Mouse (Mus musculus) liver, embryonic 11.5 days (tissue): ENCODE results near the gene Shisa8. TPM values are rescaled to one million over a fixed set of nuclear protein-coding genes. Genes with fewer than 3 reads are reported as not detected.

ENCODE experiments used
- ATAC-seq: fragments of 200-750 bp; cut with Nextera tagmentation; replicated peaks from 2 replicates; pipeline ENCODE4 v1.8.0; 2017; ENCODE audit warnings: moderate number of reproducible peaks, mild to moderate bottlenecking, moderate TSS enrichment, moderate library complexity; ENCODE audit not compliant: low FRiP score
- DNase-seq: peaks from one replicate; pipeline ENCODE4 v3.0.0-alpha.2; 2017; ENCODE audit warnings: low spot score
- H3K27ac ChIP-seq: fragments of 300-500 bp; sonication (generic); 2 replicates; pipeline ENCODE4 v1.5.1; 2014; ENCODE audit warnings: mild to moderate bottlenecking, low read depth, low read length, control low read depth
- H3K27me3 ChIP-seq: fragments of 300-500 bp; sonication (generic); replicated peaks from 2 replicates; pipeline ENCODE4 v1.6.1; 2014; ENCODE audit warnings: low read length, mixed read lengths; ENCODE audit not compliant: control insufficient read depth, insufficient read depth
- H3K36me3 ChIP-seq: fragments of 300-500 bp; sonication (generic); 2 replicates; pipeline ENCODE4 v1.6.1; 2014; ENCODE audit warnings: mild to moderate bottlenecking, low read length, moderate library complexity, mixed read lengths; ENCODE audit not compliant: control insufficient read depth, insufficient read depth
- H3K4me1 ChIP-seq: fragments of 300-500 bp; sonication (generic); replicated peaks from 2 replicates; pipeline ENCODE4 v1.6.1; 2014; ENCODE audit warnings: low read length, mixed read lengths; ENCODE audit not compliant: control insufficient read depth, insufficient read depth
- H3K4me2 ChIP-seq: fragments of 300-500 bp; sonication (generic); 2 replicates; pipeline ENCODE4 v1.6.1; 2014; ENCODE audit warnings: mild to moderate bottlenecking, control low read depth, moderate library complexity
- H3K4me3 ChIP-seq: fragments of 300-500 bp; sonication (generic); 2 replicates; pipeline ENCODE4 v1.5.1; 2014; ENCODE audit warnings: low read depth, low read length, control low read depth
- H3K9ac ChIP-seq: fragments of 300-500 bp; sonication (generic); 2 replicates; pipeline ENCODE4 v1.6.1; 2014; ENCODE audit warnings: low read depth, low read length, control low read depth
- H3K9me3 ChIP-seq: fragments of 300-500 bp; sonication (generic); 2 replicates; pipeline ENCODE4 v1.6.1; 2016; ENCODE audit warnings: low read length, inconsistent platforms, mixed read lengths; ENCODE audit not compliant: control insufficient read depth
- WGBS: fragments of 180-500 bp; shearing (Covaris S2); extraction: QIAGEN DNeasy Blood & Tissue Kit; methylation state at CpG from one replicate; pipeline ENCODE4 v1.1.7; 2014; 5-methylcytosine and 5-hydroxymethylcytosine counted together
- microRNA counts: library from miRNA; unstranded; fragments of <30 nt; microRNA quantifications from one replicate; lab custom pipeline; 2015
- microRNA-seq: library from miRNA; unstranded; fragments of <30 nt; microRNA quantifications from one replicate; pipeline ENCODE4, GENCODE M21; 2017; ENCODE audit warnings: borderline number of aligned reads
- polyA plus RNA-seq: library from polyadenylated mRNA; unstranded; fragments of >200 nt; fragmentation: Nextera tagmentation; extraction: Ambion mirVana; gene quantifications from 2 replicates; pipeline ENCODE4 v1.2.1, GENCODE M21; 2014

The Shisa8 gene
- polyA plus RNA-seq, 1 experiment from 2014 or later: 0.12 TPM

- Histone ChIP-seq H3K36me3 (no peaks in the 10 kb centered on the region), H3K9me3 (no peaks in the 10 kb centered on the region), H3K4me2 (no peak overlapping the region), H3K27ac (no peak overlapping the region), H3K4me3 (no peak overlapping the region), H3K9ac (no peak overlapping the region), H3K27me3 (no peaks in the 10 kb centered on the region), H3K4me1 (peaks cover 57% of the 10 kb centered on the region)
- WGBS: 81% methylated on average over 9 of the region's 9 CpGs
- DNase-seq: no peak
- ATAC-seq: no peak
These were observed 53.1 kb downstream of the Shisa8 start for GRCm38 (mm10) chr15:82159471-82159870.

- no peak overlapping the region for H3K4me3 ChIP-seq
- WGBS: 71% methylated on average over 17 of the region's 17 CpGs
- H3K27me3 ChIP-seq: no peaks in the 10 kb centered on the region
- DNase-seq: no peak
- ATAC-seq: no peak
- no peak overlapping the region for H3K9ac ChIP-seq
- H3K27ac ChIP-seq: 0 out of 2 replicates have a peak overlapping the region, but pooled peaks have one; percentile 9
- no peaks in the 10 kb centered on the region for H3K9me3 ChIP-seq
- H3K36me3 ChIP-seq: no peaks in the 10 kb centered on the region
- peaks cover 49% of the 10 kb centered on the region for H3K4me1 ChIP-seq
- H3K4me2 ChIP-seq: no peak overlapping the region
These were observed 54.2 kb downstream of the Shisa8 start for GRCm38 (mm10) chr15:82158243-82159035.

GRCm38 (mm10) chr15:82156902-82157301 lies 55.7 kb downstream of the Shisa8 start:
- Histone ChIP-seq H3K4me2 (no peak overlapping the region), H3K4me3 (no peak overlapping the region), H3K9me3 (no peaks in the 10 kb centered on the region), H3K4me1 (peaks cover 40% of the 10 kb centered on the region), H3K9ac (no peak overlapping the region), H3K36me3 (no peaks in the 10 kb centered on the region), H3K27ac (no peak overlapping the region), H3K27me3 (no peaks in the 10 kb centered on the region)
- ATAC-seq (no peak), DNase-seq (no peak)
- WGBS: 47% methylated on average over 10 of the region's 10 CpGs

- H3K27me3 ChIP-seq: no peaks in the 10 kb centered on the region
- no peak overlapping the region for H3K27ac ChIP-seq
- H3K9me3 ChIP-seq: no peaks in the 10 kb centered on the region
- H3K4me3 ChIP-seq: no peak overlapping the region
- H3K9ac ChIP-seq: no peak overlapping the region
- no peaks in the 10 kb centered on the region for H3K36me3 ChIP-seq
- H3K4me1 ChIP-seq: peaks cover 39% of the 10 kb centered on the region
- ATAC-seq (no peak), DNase-seq (no peak)
- 60% methylated on average over 6 of the region's 6 CpGs for WGBS
- no peak overlapping the region for H3K4me2 ChIP-seq
These were observed 56.3 kb downstream of the Shisa8 start for GRCm38 (mm10) chr15:82156298-82156697.

MicroRNA genes within 50 kb of the gene (microRNA counts, 519-probe panel; counts per million panel counts)
- 2,214 counts per million, percentile 5 among the panel's probes with 10 or more counts for microRNA mmu-miR-33 (lab: Ali Mortazavi, UCI)

Small RNA genes within 50 kb of the gene (microRNA-seq; reads per million reads assigned to microRNA genes)
- 41.9 reads per million, percentile 39 among the genes with 10 or more reads in this experiment for gene Mir33

Other genes with a start within 250 kb of the Shisa8 start
- gene 1700029P11Rik, start 232.3 kb downstream of the Shisa8 start, polyA plus RNA-seq: not detected in 2 replicates
- gene Xrcc6, start 225.0 kb downstream of the Shisa8 start, polyA plus RNA-seq: 133 and 151 TPM in 2 replicates
- 27.4 and 30.3 TPM in 2 replicates for gene Desi1, start 179.0 kb downstream of the Shisa8 start, polyA plus RNA-seq
- gene Snu13, start 165.2 kb downstream of the Shisa8 start, polyA plus RNA-seq: 393 and 418 TPM in 2 replicates
- not detected in 2 replicates for gene 4930407I10Rik, start 153.7 kb downstream of the Shisa8 start, polyA plus RNA-seq
- gene Mei1, start 142.8 kb downstream of the Shisa8 start, polyA plus RNA-seq: not detected in 2 replicates
- 17.1 and 17.5 TPM in 2 replicates for gene Ccdc134, start 84.9 kb downstream of the Shisa8 start, polyA plus RNA-seq
- gene Srebf2, start 65.6 kb downstream of the Shisa8 start, polyA plus RNA-seq: 99.7 and 101 TPM in 2 replicates
- gene Tnfrsf13c, start 11.6 kb upstream of the Shisa8 start, polyA plus RNA-seq: 0.16 and 0.56 TPM in 2 replicates
- gene Cenpm, start 31.9 kb upstream of the Shisa8 start, polyA plus RNA-seq: 56.5 and 58.8 TPM in 2 replicates
- gene 1500009C09Rik, start 39.6 kb upstream of the Shisa8 start, polyA plus RNA-seq: not detected in 2 replicates
- gene Sept3, start 62.1 kb upstream of the Shisa8 start, polyA plus RNA-seq: 7.1 and 7.4 TPM in 2 replicates
- 0.25 and 0.58 TPM in 2 replicates for gene Wbp2nl, start 86.1 kb upstream of the Shisa8 start, polyA plus RNA-seq
- gene Naga, start 126.1 kb upstream of the Shisa8 start, polyA plus RNA-seq: 33.7 and 37.2 TPM in 2 replicates
- gene Pheta2, start 126.1 kb upstream of the Shisa8 start, polyA plus RNA-seq: 34.0 and 35.4 TPM in 2 replicates
- gene Smdt1, start 126.1 kb upstream of the Shisa8 start, polyA plus RNA-seq: 218 and 233 TPM in 2 replicates
- gene Ndufa6, start 141.5 kb upstream of the Shisa8 start, polyA plus RNA-seq: 432 and 467 TPM in 2 replicates
- 6.8 and 7.0 TPM in 2 replicates for gene Cyp2d22, start 167.4 kb upstream of the Shisa8 start, polyA plus RNA-seq
- gene Cyp2d11, start 181.2 kb upstream of the Shisa8 start, polyA plus RNA-seq: not detected in 2 replicates
- 8.2 and 10.3 TPM in 2 replicates for gene Cyp2d10, start 194.4 kb upstream of the Shisa8 start, polyA plus RNA-seq
- 0.32 and 0.55 TPM in 2 replicates for gene Cyp2d9, start 220.6 kb upstream of the Shisa8 start, polyA plus RNA-seq